Mouse (Mus musculus) liver, embryonic 14.5 days (tissue): ENCODE measurements around the gene Pga5. TPM values are rescaled to one million over a fixed set of nuclear protein-coding genes. Genes with fewer than 3 reads are reported as not detected.

ENCODE experiments used
- ATAC-seq: fragments of 200-750 bp; cut with Nextera tagmentation; 2 replicates; pipeline ENCODE4 v1.8.0; 2017; ENCODE audit warnings: moderate number of reproducible peaks, mild to moderate bottlenecking, moderate library complexity; ENCODE audit not compliant: insufficient read depth
- DNase-seq, 3 experiments: peaks; one replicate each; pipeline ENCODE4 v3.0.0-alpha.2; 2012 to 2013; ENCODE audit warnings: low read depth in 3 of 3, low spot score in 3 of 3
- H3K27ac ChIP-seq: fragments of 300-500 bp; sonication (generic); 2 replicates; pipeline ENCODE4 v1.5.1; 2014; ENCODE audit warnings: moderate library complexity, mild to moderate bottlenecking, control low read depth, inconsistent platforms
- H3K27me3 ChIP-seq: fragments of 300-500 bp; sonication (generic); 2 replicates; pipeline ENCODE4 v1.6.1; 2014; ENCODE audit warnings: mild to moderate bottlenecking, low read length, moderate library complexity; ENCODE audit not compliant: control insufficient read depth, insufficient read depth
- H3K36me3 ChIP-seq: fragments of 300-500 bp; sonication (generic); replicated peaks from 2 replicates; pipeline ENCODE4 v1.6.1; 2014; ENCODE audit warnings: low read depth; ENCODE audit not compliant: control insufficient read depth, insufficient read depth
- H3K4me1 ChIP-seq, 2 experiments: fragments of 200-500 bp in 1 of 2; fragments of 300-500 bp in 1 of 2; sonication (generic) in 1 of 2; replicated peaks; 2 replicates each; pipeline ENCODE4 v1.6.1; 2012 to 2014; ENCODE audit warnings: antibody characterized with exemption in 1 of 2, inconsistent platforms in 1 of 2, low read length in 1 of 2; ENCODE audit not compliant: control insufficient read depth in 2 of 2, insufficient read depth in 2 of 2
- H3K4me2 ChIP-seq: fragments of 300-500 bp; sonication (generic); 2 replicates; pipeline ENCODE4 v1.6.1; 2014; ENCODE audit warnings: low read depth, mild to moderate bottlenecking, control low read depth, moderate library complexity
- H3K4me3 ChIP-seq, 2 experiments: fragments of 200-500 bp in 1 of 2; fragments of 300-500 bp in 1 of 2; sonication (generic) in 1 of 2; 2 replicates each; pipeline ENCODE4 v1.5.1; 2012 to 2014; ENCODE audit warnings: low read depth in 2 of 2, low read length in 2 of 2, mild to moderate bottlenecking in 2 of 2, control low read depth in 1 of 2, inconsistent platforms in 1 of 2, moderate library complexity in 1 of 2; ENCODE audit not compliant: insufficient read depth in 1 of 2
- H3K9ac ChIP-seq: fragments of 300-500 bp; sonication (generic); replicated peaks from 2 replicates; pipeline ENCODE4 v1.6.1; 2014; ENCODE audit warnings: mild to moderate bottlenecking, control low read depth, moderate library complexity
- H3K9me3 ChIP-seq: fragments of 300-500 bp; sonication (generic); 2 replicates; pipeline ENCODE4 v1.6.1; 2016; ENCODE audit warnings: low read length, mixed read lengths; ENCODE audit not compliant: control insufficient read depth
- CTCF ChIP-seq: IDR thresholded peaks from 2 replicates; pipeline ENCODE4 v1.5.1; 2016; ENCODE audit warnings: antibody characterized with exemption, low read depth, control low read depth
- EP300 ChIP-seq: IDR thresholded peaks from 2 replicates; pipeline ENCODE4 v1.6.1; 2016; ENCODE audit warnings: antibody characterized with exemption, low read depth
- WGBS: fragments of 180-500 bp; shearing (Covaris S2); extraction: QIAGEN DNeasy Blood & Tissue Kit; methylation state at CpG from one replicate; pipeline ENCODE4 v1.1.7; 2014; ENCODE audit not compliant: insufficient replicate concordance; 5-methylcytosine and 5-hydroxymethylcytosine counted together
- polyA plus RNA-seq, 2 experiments: library from polyadenylated mRNA; depleted of rRNA in 1 of 2; stranded (reverse) in 1 of 2; unstranded in 1 of 2; fragments of >200 nt; fragmentation: Nextera tagmentation in 1 of 2; extraction: Ambion mirVana in 1 of 2; gene quantifications; 2 replicates each; pipeline versions ENCODE4 v1.2.1 to v1.2.3; 2012 to 2014

Pga5 gene
- polyA plus RNA-seq, 2 experiments = 0.02 TPM; not detected in 1

DNA sequence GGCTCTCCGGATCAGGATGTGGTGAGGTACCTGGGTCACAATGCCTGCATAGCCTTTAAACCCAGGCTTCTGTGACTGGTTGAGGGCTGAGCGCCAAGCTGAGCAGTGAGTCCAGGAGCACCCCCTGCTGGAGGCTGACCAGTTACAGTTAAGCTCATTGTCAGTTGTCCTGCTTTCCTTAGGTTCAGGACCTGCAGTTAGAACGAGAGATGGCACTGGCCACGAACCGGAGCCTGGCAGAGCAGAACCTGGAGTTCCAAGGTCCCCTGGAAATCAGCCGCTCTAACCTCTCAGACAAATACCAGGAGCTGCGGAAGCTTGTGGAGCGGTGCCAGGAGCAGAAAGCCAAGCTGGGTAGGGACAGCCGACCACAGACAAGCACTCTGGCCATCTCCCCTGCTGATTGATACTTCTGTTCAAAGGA is 32.2 kb upstream of the Pga5 start:
- H3K9me3 ChIP-seq = no peaks in the 10 kb centered on the region
- peak in 1 of 3 experiments; percentile 25 for DNase-seq
- ATAC-seq = peak; percentile 37; the same call in 1 of the 2 replicates
- peaks cover 18% of the 10 kb centered on the region for H3K36me3 ChIP-seq
- H3K27ac ChIP-seq = no peak overlapping the region
- no peaks in the 10 kb centered on the region for H3K4me1 ChIP-seq
- no peak overlapping the region for H3K4me3 ChIP-seq
- no peaks in the 10 kb centered on the region for H3K27me3 ChIP-seq
- WGBS = 75% methylated on average over 9 of the region's 9 CpGs
- H3K9ac ChIP-seq = no peak overlapping the region
- H3K4me2 ChIP-seq = no peak overlapping the region
- peak; percentile 83 for TF ChIP-seq CTCF
- no peak for TF ChIP-seq EP300

DNA sequence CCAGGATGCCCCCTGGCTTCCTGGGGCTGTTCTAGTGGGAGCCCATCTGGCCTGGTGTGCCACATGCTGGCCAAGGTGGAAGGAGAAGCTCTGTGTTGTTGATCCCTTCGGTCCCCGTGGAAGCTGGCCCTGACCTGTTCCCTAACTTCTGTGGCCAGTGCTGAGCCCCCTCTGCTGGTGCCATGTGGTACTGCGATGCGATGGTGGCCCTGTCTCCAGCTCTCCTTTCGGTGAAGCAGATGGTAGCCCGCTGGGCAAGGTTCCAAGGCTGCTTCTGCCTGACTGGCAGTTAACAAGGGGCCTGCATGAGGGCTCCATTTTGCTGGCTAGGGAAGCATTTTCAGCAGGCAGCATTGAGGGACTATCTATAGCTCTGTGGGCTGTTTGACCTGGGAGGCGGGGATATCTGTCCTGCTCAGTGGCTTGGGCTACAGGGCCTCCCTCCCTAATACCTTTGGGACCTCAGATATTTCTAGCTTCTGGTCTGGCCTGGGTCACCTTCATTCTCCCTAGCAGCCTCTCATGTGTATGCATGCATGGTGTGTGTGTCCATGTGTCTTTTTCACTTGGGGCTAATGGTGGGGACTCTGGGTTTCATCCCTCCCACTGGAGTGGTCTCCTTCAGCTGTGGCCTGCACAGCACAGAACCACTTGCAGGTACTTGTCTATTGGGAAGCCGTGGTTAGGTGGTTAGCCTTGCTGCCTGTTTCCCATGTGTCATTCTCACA is 31.7 kb upstream of the Pga5 start:
- Histone ChIP-seq H3K4me3 (no peak overlapping the region), H3K9me3 (no peaks in the 10 kb centered on the region), H3K27me3 (no peaks in the 10 kb centered on the region), H3K4me1 (no peaks in the 10 kb centered on the region), H3K36me3 (peaks cover 18% of the 10 kb centered on the region), H3K27ac (no peak overlapping the region), H3K4me2 (no peak overlapping the region), H3K9ac (no peak overlapping the region)
- 24% methylated on average over 8 of the region's 8 CpGs for WGBS
- peak; percentile 100 for TF ChIP-seq CTCF
- no peak for TF ChIP-seq EP300
- DNase-seq (peak; percentile 57 to 63 (median 59)), ATAC-seq (peak; percentile 65)

- Histone ChIP-seq H3K4me2 (no peak overlapping the region), H3K27me3 (no peaks in the 10 kb centered on the region), H3K27ac (no peak overlapping the region), H3K9ac (no peak overlapping the region), H3K4me1 (0 out of 4 replicates have a peak, but pooled peaks cover 0 to 1% of the 10 kb centered on the region in 2 experiments), H3K36me3 (peaks cover 18% of the 10 kb centered on the region), H3K9me3 (no peaks in the 10 kb centered on the region), H3K4me3 (no peak overlapping the region)
- WGBS = 65% methylated on average over 6 of the region's 6 CpGs
- DNase-seq (no peak), ATAC-seq (no peak; the same call in 1 of the 2 replicates)
- no peak for TF ChIP-seq CTCF
- no peak for TF ChIP-seq EP300
These were observed 31.0 kb upstream of the Pga5 start for GRCm38 (mm10) chr19:10708900-10709299.

DNA sequence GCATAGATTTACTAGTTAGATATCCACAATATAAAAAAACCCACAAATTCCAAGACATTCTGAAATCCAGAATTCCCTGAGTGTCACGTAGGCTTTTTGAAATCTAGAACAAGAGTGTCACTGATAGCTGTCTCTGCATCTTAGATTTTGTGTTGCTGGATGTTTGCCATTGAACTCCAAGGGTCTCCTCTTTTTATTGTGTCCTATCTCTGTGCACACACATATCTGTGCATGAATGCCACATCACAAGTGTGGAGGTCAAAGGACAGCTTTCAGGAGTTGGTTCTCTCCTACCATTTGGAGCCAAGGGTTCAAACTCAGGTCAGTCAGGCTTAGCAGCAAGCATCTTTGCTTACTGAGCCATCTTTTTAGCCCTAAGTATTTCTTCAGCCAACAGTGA is 30.0 kb upstream of the Pga5 start:
- H3K9ac ChIP-seq = no peak overlapping the region
- H3K27ac ChIP-seq = no peak overlapping the region
- H3K4me3 ChIP-seq = no peak overlapping the region
- no peaks in the 10 kb centered on the region for H3K9me3 ChIP-seq
- ATAC-seq (no peak), DNase-seq (no peak)
- 0 out of 4 replicates have a peak, but pooled peaks cover 0 to 2% of the 10 kb centered on the region in 2 experiments for H3K4me1 ChIP-seq
- peaks cover 11% of the 10 kb centered on the region for H3K36me3 ChIP-seq
- 86% methylated on average over 1 of the region's 1 CpGs for WGBS
- TF ChIP-seq CTCF (no peak), EP300 (no peak)
- H3K4me2 ChIP-seq = no peak overlapping the region
- no peaks in the 10 kb centered on the region for H3K27me3 ChIP-seq

GRCm38 (mm10) chr19:10707087-10707875 is 29.4 kb upstream of the Pga5 start:
- H3K4me3 ChIP-seq = no peak overlapping the region
- H3K4me2 ChIP-seq = no peak overlapping the region
- H3K27me3 ChIP-seq = no peaks in the 10 kb centered on the region
- H3K4me1 ChIP-seq = 0 out of 4 replicates have a peak, but pooled peaks cover 0 to 2% of the 10 kb centered on the region in 2 experiments
- DNase-seq = no peak
- WGBS = 64% methylated on average over 13 of the region's 13 CpGs
- peaks cover 9% of the 10 kb centered on the region for H3K36me3 ChIP-seq
- H3K9me3 ChIP-seq = no peaks in the 10 kb centered on the region
- no peak for ATAC-seq
- no peak overlapping the region for H3K9ac ChIP-seq
- H3K27ac ChIP-seq = no peak overlapping the region
- TF ChIP-seq CTCF (no peak), EP300 (no peak)
